Mouse (Mus musculus) gastrocnemius, adult 18-20 months (tissue): ENCODE measurements at regions not wholly inside any gene's neighbourhood (a gene's known extent, or its start where the extent isn't known, plus 50 kb on each side); places are given as distances from the start of the nearest gene placed in this dataset.
A peak's percentile ranks its signal among the peaks of the same experiment; 100 is the strongest.

Source experiments
- DNase-seq: peaks from one replicate; pipeline ENCODE4 v3.0.0; 2021; ENCODE audit warnings: low spot score

GRCm38 (mm10) chr3:10523359-10523758, 187.9 kb upstream of the Gm38303 start:
- no peak for DNase-seq

- no peak for DNase-seq
Observed at GRCm38 (mm10) chr3:10512186-10512585, 176.7 kb upstream of the Gm38303 start.

GRCm38 (mm10) chr3:10511376-10511775, 175.9 kb upstream of the Gm38303 start:
- peak; percentile 76 for DNase-seq
